Mouse (Mus musculus): ENCODE measurements around the gene Tcaf1. TPM values are rescaled to one million over a fixed set of nuclear protein-coding genes. Genes with fewer than 3 reads are reported as not detected.

Tcaf1 gene
- total and polyA plus RNA-seq, 3 experiments = 0.33 TPM; not detected in 2

DNA sequence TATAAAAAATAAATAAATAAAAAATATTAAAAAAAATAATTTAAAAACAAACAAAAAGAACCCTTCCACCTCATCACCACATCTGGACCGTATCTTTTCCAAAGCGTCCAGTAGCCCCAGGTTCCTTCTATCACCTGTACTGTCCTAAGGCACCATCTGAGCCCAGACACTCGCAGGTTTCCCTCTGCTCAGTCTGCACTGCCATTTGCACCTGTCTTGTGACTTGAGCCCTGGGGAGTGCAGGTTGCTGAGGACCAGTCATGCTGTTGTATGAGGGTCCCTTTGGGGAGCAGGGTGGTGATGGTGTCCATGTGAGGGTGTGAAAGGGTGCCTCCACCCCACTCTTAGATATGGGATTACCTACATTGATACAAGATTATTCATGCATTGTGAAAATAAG lies 33.9 kb downstream of the Tcaf1 start:
- Histone ChIP-seq H3K27me3 (ENCODE audit: insufficient read depth, low read length) (peaks cover 4% of the 10 kb centered on the region; the same call in 1 of the 2 replicates), H3K4me3 (ENCODE audit: low read depth, low read length) (no peak overlapping the region), H3K9me3 (replicated peaks) (no peaks in the 10 kb centered on the region), H3K36me3 (replicated peaks) (no peaks in the 10 kb centered on the region), H3K4me1 (ENCODE audit: insufficient read depth, low read depth, low read length) (no peaks in the 10 kb centered on the region)
- no peak for TF ChIP-seq TAL1 (conservative IDR thresholded peaks at IDR 0.05; ENCODE audit: low read depth, low read length)
- no peak for TF ChIP-seq CTCF (IDR thresholded peaks at IDR 0.05; ENCODE audit: low read depth, low read length)
- TF ChIP-seq GATA2 (IDR thresholded peaks at IDR 0.05; ENCODE audit: borderline replicate concordance, low read depth, low read length) = no peak
- no peak for TF ChIP-seq GATA1 (IDR thresholded peaks at IDR 0.05; ENCODE audit: borderline replicate concordance, low read length)
- no peak for TF ChIP-seq POLR2AphosphoS5 (IDR thresholded peaks at IDR 0.05; ENCODE audit: insufficient replicate concordance, low read depth, low read length)
- no peak for DNase-seq (ENCODE audit: low spot score)
- ATAC-seq (ENCODE audit: extremely low read depth, insufficient number of reproducible peaks, low FRiP score, poor library complexity, severe bottlenecking) = no peak

DNA sequence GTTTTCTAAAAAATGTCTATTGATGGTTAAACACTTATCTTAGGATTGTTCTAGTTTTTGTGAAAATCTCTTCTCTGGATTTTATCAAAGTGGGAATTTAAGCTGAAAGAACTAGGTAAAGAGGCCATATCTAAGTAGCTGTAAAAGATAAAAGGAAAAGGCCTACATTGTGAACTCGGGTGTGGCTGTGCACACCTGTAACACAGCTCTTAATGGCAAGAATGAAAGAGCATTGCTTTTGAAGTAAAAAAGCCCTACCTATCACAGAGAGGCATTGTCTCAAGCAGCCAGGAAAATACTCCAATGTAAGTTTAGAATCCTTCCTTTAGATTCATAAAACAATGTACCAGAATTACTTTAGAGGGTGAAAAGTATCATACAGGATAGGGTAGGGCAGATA lies 38.1 kb downstream of the Tcaf1 start:
- no peak for TF ChIP-seq GATA1 (IDR thresholded peaks at IDR 0.05; ENCODE audit: borderline replicate concordance, low read length)
- Histone ChIP-seq H3K9me3 (replicated peaks) (no peaks in the 10 kb centered on the region), H3K27me3 (ENCODE audit: insufficient read depth, low read length) (peaks cover 4% of the 10 kb centered on the region; the same call in 1 of the 2 replicates), H3K4me3 (ENCODE audit: low read depth, low read length) (no peak overlapping the region), H3K36me3 (replicated peaks) (no peaks in the 10 kb centered on the region), H3K4me1 (ENCODE audit: insufficient read depth, low read depth, low read length) (no peaks in the 10 kb centered on the region)
- DNase-seq (ENCODE audit: low spot score) (no peak), ATAC-seq (ENCODE audit: extremely low read depth, insufficient number of reproducible peaks, low FRiP score, poor library complexity, severe bottlenecking) (no peak)

DNA sequence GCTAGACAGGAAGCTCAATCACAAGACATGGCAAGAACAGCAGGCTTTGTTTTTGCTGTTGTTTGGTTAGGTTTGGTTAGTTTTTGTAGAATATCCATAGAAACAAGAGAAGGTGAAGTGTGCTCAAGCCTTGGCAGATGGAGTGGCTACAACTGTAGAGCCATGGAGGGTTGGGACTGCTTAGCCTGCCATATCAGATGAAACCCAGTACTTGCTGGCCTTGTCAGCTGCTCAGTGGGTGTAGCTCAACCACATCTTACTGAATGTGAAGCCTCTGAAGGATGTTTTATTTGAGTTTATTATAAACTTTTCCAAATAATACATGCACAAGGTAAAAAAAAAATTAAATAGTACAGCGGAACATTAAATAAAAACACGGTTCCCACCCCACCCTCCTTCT lies 42.2 kb downstream of the Tcaf1 start:
- H3K27me3 ChIP-seq (ENCODE audit: insufficient read depth, low read length) = no peaks in the 10 kb centered on the region
- no peaks in the 10 kb centered on the region for H3K9me3 ChIP-seq (replicated peaks)
- TF ChIP-seq GATA2 (IDR thresholded peaks at IDR 0.05; ENCODE audit: borderline replicate concordance, low read depth, low read length) (no peak), CTCF (IDR thresholded peaks at IDR 0.05; ENCODE audit: low read depth, low read length) (no peak), POLR2AphosphoS5 (IDR thresholded peaks at IDR 0.05; ENCODE audit: insufficient replicate concordance, low read depth, low read length) (no peak), GATA1 (IDR thresholded peaks at IDR 0.05; ENCODE audit: borderline replicate concordance, low read length) (no peak), TAL1 (conservative IDR thresholded peaks at IDR 0.05; ENCODE audit: low read depth, low read length) (no peak)
- ATAC-seq (ENCODE audit: extremely low read depth, insufficient number of reproducible peaks, low FRiP score, poor library complexity, severe bottlenecking) (no peak), DNase-seq (ENCODE audit: low spot score) (no peak)
- H3K36me3 ChIP-seq (replicated peaks) = no peaks in the 10 kb centered on the region
- H3K4me3 ChIP-seq (ENCODE audit: low read depth, low read length) = no peak overlapping the region
- H3K4me1 ChIP-seq (ENCODE audit: insufficient read depth, low read depth, low read length) = no peaks in the 10 kb centered on the region

DNA sequence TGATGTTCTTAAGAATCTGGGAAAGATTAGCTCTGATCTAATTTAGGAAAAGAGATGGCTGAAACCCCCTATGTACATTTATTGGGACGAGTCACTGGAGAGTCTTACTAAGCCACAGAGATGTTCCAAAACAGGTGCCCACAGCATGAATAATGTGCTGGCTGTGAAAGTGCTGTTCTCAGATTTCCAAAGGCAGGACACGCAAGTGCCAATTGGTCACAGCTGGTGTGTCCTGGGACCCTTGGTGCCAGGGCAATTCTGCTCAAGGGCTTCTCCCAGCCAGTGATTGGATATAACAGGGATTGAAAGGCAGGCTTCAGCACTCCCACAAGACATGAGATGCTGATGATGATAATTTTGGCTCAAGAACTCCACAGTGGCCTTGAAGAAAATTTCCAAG lies 48.1 kb downstream of the Tcaf1 start:
- ATAC-seq (ENCODE audit: extremely low read depth, insufficient number of reproducible peaks, low FRiP score, poor library complexity, severe bottlenecking) = no peak
- no peak for TF ChIP-seq GATA1 (IDR thresholded peaks at IDR 0.05; ENCODE audit: borderline replicate concordance, low read length)
- TF ChIP-seq CTCF (IDR thresholded peaks at IDR 0.05; ENCODE audit: low read depth, low read length) = no peak
- no peak for TF ChIP-seq POLR2AphosphoS5 (IDR thresholded peaks at IDR 0.05; ENCODE audit: insufficient replicate concordance, low read depth, low read length)
- no peak for TF ChIP-seq TAL1 (conservative IDR thresholded peaks at IDR 0.05; ENCODE audit: low read depth, low read length)
- no peak for TF ChIP-seq GATA2 (IDR thresholded peaks at IDR 0.05; ENCODE audit: borderline replicate concordance, low read depth, low read length)
- H3K9me3 ChIP-seq (replicated peaks) = no peaks in the 10 kb centered on the region
- no peaks in the 10 kb centered on the region for H3K36me3 ChIP-seq (replicated peaks)
- no peaks in the 10 kb centered on the region for H3K4me1 ChIP-seq (ENCODE audit: insufficient read depth, low read depth, low read length)
- no peaks in the 10 kb centered on the region for H3K27me3 ChIP-seq (ENCODE audit: insufficient read depth, low read length)
- no peak for DNase-seq (ENCODE audit: low spot score)
- no peak overlapping the region for H3K4me3 ChIP-seq (ENCODE audit: low read depth, low read length)

DNA sequence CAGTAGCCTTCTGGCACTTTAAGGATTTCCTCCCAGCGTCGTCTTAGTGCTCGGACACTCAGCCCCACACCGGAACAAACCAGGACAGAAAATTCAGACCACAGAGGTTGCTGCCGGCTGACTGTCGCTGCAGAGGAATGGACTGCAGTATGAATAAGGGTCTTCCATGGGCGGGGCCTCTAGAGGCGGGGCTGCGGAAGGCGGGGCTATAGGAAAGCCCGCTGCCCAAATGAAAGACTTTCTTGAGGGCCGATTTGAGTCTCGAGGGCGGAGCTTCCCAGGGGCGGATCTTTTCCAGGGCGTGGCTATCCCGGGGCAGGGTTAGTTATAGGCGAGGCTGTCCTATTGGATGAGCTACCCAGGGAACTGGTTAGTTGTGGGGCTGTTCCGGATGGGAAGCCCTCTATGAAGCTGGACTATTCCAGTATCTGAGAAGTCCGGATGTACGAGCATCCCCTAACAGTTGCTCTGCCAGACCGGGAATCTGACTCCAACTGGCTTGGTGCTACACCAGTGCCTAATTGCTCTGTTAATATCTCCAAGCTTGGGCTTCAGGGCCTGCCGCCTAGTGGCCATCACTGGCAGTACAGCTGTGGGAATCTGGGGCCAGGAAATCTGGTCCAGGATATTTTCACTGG lies 64.9 kb downstream of the Tcaf1 start, which contains the start of gene Tcaf2:
Gene Tcaf2 (minus strand): TSS at position 343 of the 638 bp plus-strand sequence.
- H3K27me3 ChIP-seq (ENCODE audit: insufficient read depth, low read length) = no peaks in the 10 kb centered on the region
- ATAC-seq (ENCODE audit: extremely low read depth, insufficient number of reproducible peaks, low FRiP score, poor library complexity, severe bottlenecking) (no peak; the same call in 1 of the 2 replicates), DNase-seq (ENCODE audit: low spot score) (no peak)
- H3K4me1 ChIP-seq (ENCODE audit: insufficient read depth, low read depth, low read length) = no peaks in the 10 kb centered on the region
- TF ChIP-seq CTCF (IDR thresholded peaks at IDR 0.05; ENCODE audit: low read depth, low read length) (peak; percentile 60), GATA1 (IDR thresholded peaks at IDR 0.05; ENCODE audit: borderline replicate concordance, low read length) (no peak), TAL1 (conservative IDR thresholded peaks at IDR 0.05; ENCODE audit: low read depth, low read length) (no peak), POLR2AphosphoS5 (IDR thresholded peaks at IDR 0.05; ENCODE audit: insufficient replicate concordance, low read depth, low read length) (no peak)
- H3K36me3 ChIP-seq (replicated peaks) = no peaks in the 10 kb centered on the region
- H3K9me3 ChIP-seq (replicated peaks) = no peaks in the 10 kb centered on the region
- no peak within 1 kb of the TSS for H3K4me3 ChIP-seq (ENCODE audit: low read depth, low read length)

DNA sequence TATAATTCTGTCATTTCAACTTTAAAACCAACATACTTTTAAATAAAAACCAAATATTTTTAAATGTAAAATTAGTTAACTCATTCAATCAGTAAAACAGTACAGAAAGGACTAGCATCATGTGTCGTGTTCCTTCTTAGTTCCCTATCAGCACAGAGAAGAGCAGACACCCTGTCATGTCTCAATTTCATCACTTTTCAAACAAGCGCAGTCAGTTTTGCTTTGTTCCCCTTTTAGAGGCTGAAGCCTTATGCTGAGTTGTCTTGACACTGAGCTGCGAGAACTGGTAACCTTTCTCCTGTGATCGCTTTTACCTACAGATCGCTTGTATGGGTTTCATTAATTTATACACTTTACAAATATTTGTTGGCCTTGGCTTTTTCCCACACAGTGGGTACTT lies 75.5 kb downstream of the Tcaf1 start:
- H3K4me3 ChIP-seq (ENCODE audit: low read depth, low read length) = no peak overlapping the region
- ATAC-seq (ENCODE audit: extremely low read depth, insufficient number of reproducible peaks, low FRiP score, poor library complexity, severe bottlenecking) (no peak), DNase-seq (ENCODE audit: low spot score) (no peak)
- no peaks in the 10 kb centered on the region for H3K9me3 ChIP-seq (replicated peaks)
- H3K36me3 ChIP-seq (replicated peaks) = no peaks in the 10 kb centered on the region
- TF ChIP-seq GATA2 (IDR thresholded peaks at IDR 0.05; ENCODE audit: borderline replicate concordance, low read depth, low read length) = no peak
- no peaks in the 10 kb centered on the region for H3K27me3 ChIP-seq (ENCODE audit: insufficient read depth, low read length)
- no peaks in the 10 kb centered on the region for H3K4me1 ChIP-seq (ENCODE audit: insufficient read depth, low read depth, low read length)

DNA sequence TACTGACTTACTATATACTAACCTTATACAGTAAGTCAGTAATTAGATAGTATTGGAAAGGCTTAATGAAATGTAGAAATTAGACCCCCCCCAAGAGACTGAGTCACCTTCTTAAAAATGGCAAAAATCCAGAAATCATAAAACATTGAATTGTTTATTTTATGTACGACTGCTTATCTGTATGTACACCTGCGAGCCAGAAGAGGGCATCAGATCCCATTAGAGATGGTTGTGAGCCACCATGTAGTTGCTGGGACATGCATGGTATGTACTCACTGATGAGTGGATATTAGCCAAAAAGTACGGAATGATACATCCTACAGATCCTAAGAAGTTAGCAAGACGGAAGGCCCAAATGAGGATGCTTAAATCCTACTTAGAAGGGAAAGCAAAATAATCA lies 78.5 kb downstream of the Tcaf1 start:
- Histone ChIP-seq H3K27me3 (ENCODE audit: insufficient read depth, low read length) (no peaks in the 10 kb centered on the region), H3K9me3 (replicated peaks) (no peaks in the 10 kb centered on the region), H3K36me3 (replicated peaks) (no peaks in the 10 kb centered on the region), H3K4me1 (ENCODE audit: insufficient read depth, low read depth, low read length) (no peaks in the 10 kb centered on the region), H3K4me3 (ENCODE audit: low read depth, low read length) (no peak overlapping the region)
- DNase-seq (ENCODE audit: low spot score) (no peak), ATAC-seq (ENCODE audit: extremely low read depth, insufficient number of reproducible peaks, low FRiP score, poor library complexity, severe bottlenecking) (no peak)
- no peak for TF ChIP-seq POLR2AphosphoS5 (IDR thresholded peaks at IDR 0.05; ENCODE audit: insufficient replicate concordance, low read depth, low read length)
- no peak for TF ChIP-seq CTCF (IDR thresholded peaks at IDR 0.05; ENCODE audit: low read depth, low read length)
- TF ChIP-seq GATA1 (IDR thresholded peaks at IDR 0.05; ENCODE audit: borderline replicate concordance, low read length) = no peak
- TF ChIP-seq GATA2 (IDR thresholded peaks at IDR 0.05; ENCODE audit: borderline replicate concordance, low read depth, low read length) = no peak
- TF ChIP-seq TAL1 (conservative IDR thresholded peaks at IDR 0.05; ENCODE audit: low read depth, low read length) = no peak

Other genes starting within 250 kb of the Tcaf1 start
- gene Olfr458, start 244.9 kb downstream of the Tcaf1 start, total RNA-seq (2014; fragmentation: Nextera tagmentation) = not detected in 2 replicates
- 0.05 and 0.17 TPM in 2 replicates for gene Olfr458, start 244.9 kb downstream of the Tcaf1 start, total RNA-seq (2017)
- gene Olfr458, start 244.9 kb downstream of the Tcaf1 start, polyA plus RNA-seq (2012) = not detected in 2 replicates
- gene Olfr457, start 233.8 kb downstream of the Tcaf1 start, total RNA-seq (2014; fragmentation: Nextera tagmentation) = not detected in 2 replicates
- 0.11 TPM in 1 of 2 replicates, not detected in the other for gene Olfr457, start 233.8 kb downstream of the Tcaf1 start, total RNA-seq (2017)
- gene Olfr457, start 233.8 kb downstream of the Tcaf1 start, polyA plus RNA-seq (2012) = not detected in 2 replicates
- gene Olfr456, start 222.9 kb downstream of the Tcaf1 start, total RNA-seq (2014; fragmentation: Nextera tagmentation) = not detected in 2 replicates
- gene Olfr456, start 222.9 kb downstream of the Tcaf1 start, total RNA-seq (2017) = not detected in 2 replicates
- gene Olfr456, start 222.9 kb downstream of the Tcaf1 start, polyA plus RNA-seq (2012) = not detected in 2 replicates
- not detected in 2 replicates for gene Olfr455, start 162.5 kb downstream of the Tcaf1 start, total RNA-seq (2014; fragmentation: Nextera tagmentation)
- not detected in 2 replicates for gene Olfr455, start 162.5 kb downstream of the Tcaf1 start, total RNA-seq (2017)
- gene Olfr455, start 162.5 kb downstream of the Tcaf1 start, polyA plus RNA-seq (2012) = not detected in 2 replicates
- gene Tcaf3, start 112.4 kb downstream of the Tcaf1 start, total RNA-seq (2014; fragmentation: Nextera tagmentation) = not detected in 2 replicates
- 0.16 and 0.46 TPM in 2 replicates for gene Tcaf3, start 112.4 kb downstream of the Tcaf1 start, total RNA-seq (2017)
- not detected in 2 replicates for gene Tcaf3, start 112.4 kb downstream of the Tcaf1 start, polyA plus RNA-seq (2012)
- gene Tcaf2, start 64.8 kb downstream of the Tcaf1 start, total RNA-seq (2014; fragmentation: Nextera tagmentation) = not detected in 2 replicates
- 0.11 TPM in 1 of 2 replicates, not detected in the other for gene Tcaf2, start 64.8 kb downstream of the Tcaf1 start, total RNA-seq (2017)
- gene Tcaf2, start 64.8 kb downstream of the Tcaf1 start, polyA plus RNA-seq (2012) = not detected in 2 replicates
- gene Olfr453, start 29.3 kb upstream of the Tcaf1 start, total RNA-seq (2014; fragmentation: Nextera tagmentation) = not detected in 2 replicates
- 0.11 and 0.12 TPM in 2 replicates for gene Olfr453, start 29.3 kb upstream of the Tcaf1 start, total RNA-seq (2017)
- not detected in 2 replicates for gene Olfr453, start 29.3 kb upstream of the Tcaf1 start, polyA plus RNA-seq (2012)
- not detected in 2 replicates for gene Olfr38, start 46.3 kb upstream of the Tcaf1 start, total RNA-seq (2014; fragmentation: Nextera tagmentation)
- 0.17 and 0.22 TPM in 2 replicates for gene Olfr38, start 46.3 kb upstream of the Tcaf1 start, total RNA-seq (2017)
- gene Olfr38, start 46.3 kb upstream of the Tcaf1 start, polyA plus RNA-seq (2012) = not detected in 2 replicates
- gene Olfr452, start 75.0 kb upstream of the Tcaf1 start, total RNA-seq (2014; fragmentation: Nextera tagmentation) = not detected in 2 replicates
- 0.27 TPM in 1 of 2 replicates, not detected in the other for gene Olfr452, start 75.0 kb upstream of the Tcaf1 start, total RNA-seq (2017)
- not detected in 2 replicates for gene Olfr452, start 75.0 kb upstream of the Tcaf1 start, polyA plus RNA-seq (2012)
- gene Olfr450, start 101.9 kb upstream of the Tcaf1 start, total RNA-seq (2014; fragmentation: Nextera tagmentation) = not detected in 2 replicates
- gene Olfr450, start 101.9 kb upstream of the Tcaf1 start, total RNA-seq (2017) = not detected in 2 replicates
- gene Olfr450, start 101.9 kb upstream of the Tcaf1 start, polyA plus RNA-seq (2012) = not detected in 2 replicates
- not detected in 2 replicates for gene Olfr449, start 124.3 kb upstream of the Tcaf1 start, total RNA-seq (2014; fragmentation: Nextera tagmentation)
- gene Olfr449, start 124.3 kb upstream of the Tcaf1 start, total RNA-seq (2017) = not detected in 2 replicates
- gene Olfr449, start 124.3 kb upstream of the Tcaf1 start, polyA plus RNA-seq (2012) = not detected in 2 replicates
- not detected in 2 replicates for gene Olfr448, start 180.4 kb upstream of the Tcaf1 start, total RNA-seq (2014; fragmentation: Nextera tagmentation)
- gene Olfr448, start 180.4 kb upstream of the Tcaf1 start, total RNA-seq (2017) = 0.05 TPM in 1 of 2 replicates, not detected in the other
- gene Olfr448, start 180.4 kb upstream of the Tcaf1 start, polyA plus RNA-seq (2012) = not detected in 2 replicates
- not detected in 2 replicates for gene Olfr447, start 198.8 kb upstream of the Tcaf1 start, total RNA-seq (2014; fragmentation: Nextera tagmentation)
- 0.16 TPM in 1 of 2 replicates, not detected in the other for gene Olfr447, start 198.8 kb upstream of the Tcaf1 start, total RNA-seq (2017)
- not detected in 2 replicates for gene Olfr447, start 198.8 kb upstream of the Tcaf1 start, polyA plus RNA-seq (2012)
- not detected in 2 replicates for gene Olfr446, start 211.3 kb upstream of the Tcaf1 start, total RNA-seq (2014; fragmentation: Nextera tagmentation)
- gene Olfr446, start 211.3 kb upstream of the Tcaf1 start, total RNA-seq (2017) = 0.11 and 0.12 TPM in 2 replicates
- not detected in 2 replicates for gene Olfr446, start 211.3 kb upstream of the Tcaf1 start, polyA plus RNA-seq (2012)
- not detected in 2 replicates for gene Olfr444, start 239.0 kb upstream of the Tcaf1 start, total RNA-seq (2014; fragmentation: Nextera tagmentation)
- not detected in 2 replicates for gene Olfr444, start 239.0 kb upstream of the Tcaf1 start, total RNA-seq (2017)
- gene Olfr444, start 239.0 kb upstream of the Tcaf1 start, polyA plus RNA-seq (2012) = not detected in 2 replicates